ENCODE assay signal across 13 mouse cellular contexts in genomic region chr11:21096590-21096989, GRCm38 (mm10). TPM values are rescaled to one million over a fixed set of nuclear protein-coding genes. Genes with fewer than 3 reads are reported as not detected.
DNase-seq lines count a peak whose midpoint lies in the region; ATAC-seq and TF ChIP-seq lines count a peak whose summit lies in the region.
"Had no signal": no experiment of that assay in that cellular context is flagged by ENCODE, and none has a peak within 500 bp of the region (broad histone marks: within the 10 kb centered on the region; RNA-seq: fewer than 3 reads in every experiment).

No protein-coding gene starts in this region.

- no peaks in the 10 kb centered on the region for H3K36me3 ChIP-seq in lung, embryonic 14.5 days (ENCODE audit: insufficient read depth)
- no peaks in the 10 kb centered on the region for H3K36me3 ChIP-seq in stomach, postnatal 0 days (ENCODE audit: control insufficient read depth, insufficient read depth, low read length)
- H3K36me3 ChIP-seq: embryonic facial prominence, embryonic 13.5 days; neural tube, embryonic 13.5 days had no signal

- H3K4me2 ChIP-seq in lung, embryonic 14.5 days, result no peak overlapping the region
- H3K4me2 ChIP-seq in stomach, postnatal 0 days (replicated peaks; ENCODE audit: low read depth), result no peak overlapping the region
- H3K4me2 ChIP-seq: embryonic facial prominence, embryonic 13.5 days; neural tube, embryonic 13.5 days had no signal

- no peaks in the 10 kb centered on the region for H3K9me3 ChIP-seq in lung, embryonic 14.5 days (ENCODE audit: low read depth, low read length)
- H3K9me3 ChIP-seq in stomach, postnatal 0 days (ENCODE audit: control insufficient read depth, low read length), result no peaks in the 10 kb centered on the region
- H3K9me3 ChIP-seq: embryonic facial prominence, embryonic 13.5 days; neural tube, embryonic 13.5 days had no signal

- no peak overlapping the region for H3K9ac ChIP-seq in lung, embryonic 14.5 days
- H3K9ac ChIP-seq in stomach, postnatal 0 days (ENCODE audit: low read length), result no peak overlapping the region
- H3K9ac ChIP-seq: embryonic facial prominence, embryonic 13.5 days; neural tube, embryonic 13.5 days had no signal

- no peak for TF ChIP-seq POLR2A in brain, embryonic 14.5 days (IDR thresholded peaks at IDR 0.05; ENCODE audit: borderline replicate concordance, extremely low read depth, insufficient read depth, insufficient read length, poor library complexity, severe bottlenecking)

- no peak for TF ChIP-seq EP300 in stomach, postnatal 0 days (optimal IDR thresholded peaks at IDR 0.05)

- peak; percentile 16 for DNase-seq in adrenal gland, postnatal 14 days
- no peak for DNase-seq in adrenal gland, adult 8-10 months
- DNase-seq in lung, embryonic 14.5 days, result no peak
- no peak for DNase-seq in lung, postnatal 14 days
- DNase-seq in brain, embryonic 14.5 days (ENCODE audit: low read depth), result no peak
- DNase-seq in stomach, postnatal 0 days (ENCODE audit: low spot score), result no peak
- DNase-seq in layer of hippocampus, postnatal 25 days (ENCODE audit: extremely low spot score in 1 of 2, low spot score in 1 of 2), result no peak
- DNase-seq: cerebellum, adult 11 months; heart, postnatal 36 days; kidney, postnatal 10 days had no signal

- H3K27me3 ChIP-seq in lung, embryonic 14.5 days (ENCODE audit: insufficient read depth, low read length), result no peaks in the 10 kb centered on the region
- H3K27me3 ChIP-seq in stomach, postnatal 0 days (ENCODE audit: control insufficient read depth, insufficient read depth, low read length), result no peaks in the 10 kb centered on the region
- H3K27me3 ChIP-seq: embryonic facial prominence, embryonic 13.5 days; neural tube, embryonic 13.5 days had no signal

- WGBS in lung, embryonic 14.5 days, result 96% methylated on average over 2 of the region's 2 CpGs
- 93% methylated on average over 2 of the region's 2 CpGs for WGBS in stomach, postnatal 0 days

- TF ChIP-seq CTCF in lung, embryonic 14.5 days (IDR thresholded peaks at IDR 0.05; ENCODE audit: low read depth), result peak; percentile 31; the same call in 1 of the 2 replicates
- peak; percentile 5; the same call in 1 of the 2 replicates for TF ChIP-seq CTCF in brain, embryonic 14.5 days (IDR thresholded peaks at IDR 0.05; ENCODE audit: borderline replicate concordance, extremely low read depth, insufficient read depth, insufficient read length)
- TF ChIP-seq CTCF in stomach, postnatal 0 days (IDR thresholded peaks at IDR 0.05; ENCODE audit: low read depth), result peak; percentile 60

- ATAC-seq in lung, embryonic 14.5 days (ENCODE audit: insufficient read depth), result no peak
- no peak for ATAC-seq in stomach, postnatal 0 days (ENCODE audit: low FRiP score, low TSS enrichment)
- no peak for ATAC-seq in erythroid progenitor cell, adult 5-6 weeks (replicated peaks; ENCODE audit: low FRiP score, poor library complexity, severe bottlenecking)

- H3K27ac ChIP-seq in lung, embryonic 14.5 days (ENCODE audit: low read depth), result no peak overlapping the region
- H3K27ac ChIP-seq in stomach, postnatal 0 days (replicated peaks), result no peak overlapping the region
- H3K27ac ChIP-seq: embryonic facial prominence, embryonic 13.5 days; neural tube, embryonic 13.5 days had no signal

- H3K4me3 ChIP-seq in lung, embryonic 14.5 days (ENCODE audit: low read depth, low read length), result no peak overlapping the region
- no peak overlapping the region for H3K4me3 ChIP-seq in stomach, postnatal 0 days (ENCODE audit: low read depth, low read length)
- H3K4me3 ChIP-seq: embryonic facial prominence, embryonic 13.5 days; neural tube, embryonic 13.5 days had no signal

- peaks cover 5% of the 10 kb centered on the region for H3K4me1 ChIP-seq in lung, embryonic 14.5 days (ENCODE audit: insufficient read depth)
- no peaks in the 10 kb centered on the region for H3K4me1 ChIP-seq in stomach, postnatal 0 days (replicated peaks; ENCODE audit: control insufficient read depth, insufficient read depth)

RNA-seq across cellular contexts. Expression of gene Peli1, which starts 5.5 kb away (rescaled TPM):
- 18.4 and 27.2 TPM in 2 replicates for total RNA-seq in adrenal gland, postnatal 14 days (2021)
- total RNA-seq in adrenal gland, adult 8-10 months (2022), result 10 to 100 TPM; 15.8 to 22.7 (median 17.5) TPM
- polyA plus RNA-seq in lung, embryonic 14.5 days (2014; fragmentation: Nextera tagmentation; extraction: Ambion mirVana), result 55.0 and 57.2 TPM in 2 replicates
- polyA plus RNA-seq in brain, embryonic 14.5 days (2012; rRNA removed), result 69.2 and 73.6 TPM in 2 replicates
- 23.8 and 25.3 TPM in 2 replicates for polyA plus RNA-seq in stomach, postnatal 0 days (2015; fragmentation: Nextera tagmentation; extraction: Ambion mirVana)
- 10 to 100 TPM; 52.5 to 52.8 TPM for total RNA-seq in layer of hippocampus, postnatal 25 days (2021)
- 32.4 and 42.8 TPM in 2 replicates for total RNA-seq in erythroid progenitor cell, adult 5-6 weeks (2015; ENCODE audit: low replicate concordance)
- 17.8 and 38.4 TPM in 2 replicates for total RNA-seq in erythroid progenitor cell, adult 5-6 weeks (2017; ENCODE audit: low replicate concordance)

Comparison
In these comparisons a context has a peak if more than half of its experiments do, and no peak if none do; other contexts are left out.
1. CTCF ChIP-seq: peak in every context shown above with its lines; median percentile 60 in stomach, postnatal 0 days; 31 in lung, embryonic 14.5 days; 5 in brain, embryonic 14.5 days.